ENCODE assay signal across 21 mouse cellular contexts in the genomic region with DNA sequence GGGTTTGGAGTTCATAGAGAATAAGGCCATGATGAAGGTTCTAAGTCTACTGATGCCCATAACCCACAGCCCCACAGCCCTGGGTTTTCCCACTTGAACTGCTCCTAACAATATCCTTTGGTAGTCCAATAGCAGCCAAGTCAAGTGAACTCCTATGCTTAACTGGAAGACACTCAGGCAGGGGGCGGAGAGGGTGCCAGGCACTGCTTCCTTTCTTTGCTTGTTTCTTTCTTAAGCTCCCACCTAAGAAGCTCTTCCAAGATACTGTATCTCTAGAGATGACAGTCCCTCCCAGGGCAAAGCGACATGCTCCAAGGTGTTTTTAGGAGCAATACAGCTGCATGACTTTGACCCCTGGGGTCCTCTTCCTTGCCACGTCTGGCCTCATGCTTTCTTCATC. TPM values are rescaled to one million over a fixed set of nuclear protein-coding genes. Genes with fewer than 3 reads are reported as not detected.
"Had no signal": no experiment of that assay in that cellular context is flagged by ENCODE, and none has a peak within 500 bp of the region (broad histone marks: within the 10 kb centered on the region; RNA-seq: fewer than 3 reads in every experiment).

No protein-coding gene starts in this region.

- H3K27ac ChIP-seq: liver, embryonic 15.5 days; lung, embryonic 15.5 days; macrophage; midbrain, embryonic 12.5 days; neural tube, embryonic 13.5 days; neural tube, embryonic 15.5 days had no signal

- ATAC-seq: liver, postnatal 0 days; lung, postnatal 0 days; midbrain, embryonic 16.5 days had no signal

- H3K4me3 ChIP-seq: liver, embryonic 15.5 days; lung, embryonic 15.5 days; midbrain, embryonic 12.5 days; myocyte; neural tube, embryonic 13.5 days; neural tube, embryonic 15.5 days had no signal

- H3K9me3 ChIP-seq: liver, embryonic 15.5 days; lung, embryonic 15.5 days; megakaryocyte, embryonic 14.5 days; midbrain, embryonic 12.5 days; neural tube, embryonic 13.5 days; neural tube, embryonic 15.5 days had no signal

- H3K27me3 ChIP-seq: lung, embryonic 15.5 days; megakaryocyte, embryonic 14.5 days; midbrain, embryonic 12.5 days; neural tube, embryonic 13.5 days; neural tube, embryonic 15.5 days had no signal

- DNase-seq: liver, postnatal 0 days; lung, adult 2 months; lung, postnatal 14 days; lung, postnatal 36 days; midbrain, embryonic 14.5 days; retina, postnatal 1 day; right cerebral cortex, adult 18-20 months; thymus, adult 18-20 months; thymus, postnatal 14 days; thymus, postnatal 36 days had no signal

- H3K4me1 ChIP-seq: liver, embryonic 15.5 days; lung, embryonic 15.5 days; midbrain, embryonic 12.5 days; neural tube, embryonic 13.5 days; neural tube, embryonic 15.5 days had no signal

- H3K36me3 ChIP-seq: liver, embryonic 15.5 days; lung, embryonic 15.5 days; midbrain, embryonic 12.5 days; neural tube, embryonic 13.5 days; neural tube, embryonic 15.5 days had no signal

RNA-seq across cellular contexts. Expression of a gene that starts 36.7 kb away (rescaled TPM):
- polyA plus RNA-seq: liver, embryonic 15.5 days; lung, embryonic 15.5 days; macrophage; midbrain, embryonic 12.5 days; midbrain, embryonic 14.5 days; midbrain, embryonic 16.5 days; neural tube, embryonic 11.5 days; neural tube, embryonic 13.5 days; neural tube, embryonic 15.5 days had no signal
